Mouse (Mus musculus) cerebellum, adult 2 months (tissue): Measurements from ENCODE around the gene Ksr2. TPM values are rescaled to one million over a fixed set of nuclear protein-coding genes. Genes with fewer than 3 reads are reported as not detected.
A peak's percentile ranks its signal among the peaks of the same experiment; 100 is the strongest.

Source experiments
- DNase-seq, 2 experiments: peaks; one replicate each; pipeline ENCODE4 v3.0.0; 2021
- H3K27ac ChIP-seq: fragments of 200-500 bp; 2 replicates; pipeline ENCODE4 v1.5.1; 2012; ENCODE audit warnings: low read length, control low read depth, inconsistent platforms; ENCODE audit not compliant: insufficient read depth
- H3K27me3 ChIP-seq: fragments of 200-500 bp; 2 replicates; pipeline ENCODE4 v1.6.1; 2012; ENCODE audit warnings: inconsistent platforms, mild to moderate bottlenecking, low read length, moderate library complexity; ENCODE audit not compliant: control insufficient read depth, insufficient read depth
- H3K4me1 ChIP-seq: fragments of 200-500 bp; 2 replicates; pipeline ENCODE4 v1.6.1; 2011; ENCODE audit warnings: low read length; ENCODE audit not compliant: control insufficient read depth, insufficient read depth
- H3K4me3 ChIP-seq: fragments of 200-500 bp; replicated peaks from 2 replicates; pipeline ENCODE3; 2011; ENCODE audit warnings: mild to moderate bottlenecking, low read depth, low read length, control low read depth; ENCODE audit not compliant: insufficient read depth
- CTCF ChIP-seq: fragments of 200-500 bp; IDR thresholded peaks from 2 replicates; pipeline ENCODE4 v1.5.1; 2011; ENCODE audit warnings: low read depth, mild to moderate bottlenecking, control low read depth, low read length, moderate library complexity, borderline replicate concordance; ENCODE audit not compliant: insufficient read depth
- POLR2A ChIP-seq: fragments of 200-500 bp; IDR thresholded peaks from 2 replicates; pipeline ENCODE4 v1.6.1; 2011; ENCODE audit warnings: low read length, control low read depth, borderline replicate concordance; ENCODE audit not compliant: insufficient read depth
- WGBS: fragments of 180-500 bp; shearing (Covaris S2); methylation state at CpG from one replicate; pipeline ENCODE4 v1.1.7; 2018; 5-methylcytosine and 5-hydroxymethylcytosine counted together
- polyA plus RNA-seq: library from polyadenylated mRNA; depleted of rRNA; stranded (reverse); fragments of >200 nt; gene quantifications from 2 replicates; pipeline ENCODE4 v1.2.3, GENCODE M21; 2012

Ksr2 gene
- polyA plus RNA-seq, 1 experiment = 12.1 TPM

DNA sequence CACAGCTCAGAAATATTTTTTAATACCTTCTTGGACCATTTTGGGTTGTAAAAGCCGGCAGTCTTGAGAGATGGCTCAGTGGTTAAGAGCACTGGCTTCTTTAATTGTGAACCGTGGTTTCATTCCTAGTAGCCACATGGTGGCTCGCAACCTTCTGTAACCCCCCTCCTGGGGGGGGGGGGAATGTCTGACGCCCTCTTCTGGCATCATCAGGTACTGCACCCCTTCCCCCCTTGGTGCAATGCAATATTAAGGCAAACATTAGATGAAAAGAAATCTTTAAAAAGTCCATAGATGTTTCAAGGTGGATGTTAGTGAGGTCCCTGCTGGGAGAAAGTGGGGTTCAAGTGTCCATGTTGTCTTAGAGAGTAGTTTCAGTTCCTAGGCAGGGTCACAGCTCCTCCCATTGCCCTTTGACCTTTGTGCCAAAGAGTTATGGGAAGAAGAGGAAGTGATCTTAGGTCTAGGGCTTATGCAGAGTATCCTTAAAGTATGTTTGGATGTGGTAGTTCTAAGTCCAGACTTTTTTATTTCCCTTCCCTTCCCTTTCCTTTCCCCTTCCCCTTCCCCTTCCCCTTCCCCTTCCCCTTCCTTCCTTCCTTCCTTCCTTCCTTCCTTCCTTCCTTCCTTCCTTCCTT is 106.2 kb downstream of the Ksr2 start:
- Histone ChIP-seq H3K4me3 (no peak overlapping the region), H3K27me3 (no peaks in the 10 kb centered on the region), H3K4me1 (peaks cover 6% of the 10 kb centered on the region; the same call in 1 of the 2 replicates), H3K27ac (no peak overlapping the region)
- no peak for DNase-seq
- WGBS = 46% methylated on average over 4 of the region's 4 CpGs
- TF ChIP-seq POLR2A (no peak), CTCF (peak; percentile 51; the same call in 1 of the 2 replicates)

DNA sequence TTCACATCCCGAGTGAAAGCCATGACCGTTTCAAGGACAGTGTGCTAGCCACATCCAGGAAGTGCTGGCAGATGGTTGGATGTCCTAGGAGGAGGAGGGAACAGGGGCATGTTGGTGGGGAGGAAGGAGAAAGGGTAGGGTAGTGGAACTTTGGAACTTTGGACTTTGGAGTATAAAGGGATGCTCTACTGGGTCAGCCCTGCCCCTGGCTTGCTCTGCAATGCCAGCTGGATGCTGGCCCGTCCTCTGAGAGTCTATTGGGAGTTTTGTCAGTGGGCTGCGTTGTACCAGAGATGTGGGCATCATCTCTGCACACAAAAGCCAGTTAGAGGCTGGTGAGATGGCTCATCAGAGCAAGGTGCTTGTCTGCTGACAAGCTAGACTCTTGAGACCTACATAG is 107.4 kb downstream of the Ksr2 start:
- TF ChIP-seq CTCF = no peak
- no peak for TF ChIP-seq POLR2A
- Histone ChIP-seq H3K4me1 (peaks cover 6% of the 10 kb centered on the region; the same call in 1 of the 2 replicates), H3K4me3 (no peak overlapping the region), H3K27ac (no peak overlapping the region), H3K27me3 (no peaks in the 10 kb centered on the region)
- DNase-seq = no peak
- 54% methylated on average over 4 of the region's 4 CpGs for WGBS

DNA sequence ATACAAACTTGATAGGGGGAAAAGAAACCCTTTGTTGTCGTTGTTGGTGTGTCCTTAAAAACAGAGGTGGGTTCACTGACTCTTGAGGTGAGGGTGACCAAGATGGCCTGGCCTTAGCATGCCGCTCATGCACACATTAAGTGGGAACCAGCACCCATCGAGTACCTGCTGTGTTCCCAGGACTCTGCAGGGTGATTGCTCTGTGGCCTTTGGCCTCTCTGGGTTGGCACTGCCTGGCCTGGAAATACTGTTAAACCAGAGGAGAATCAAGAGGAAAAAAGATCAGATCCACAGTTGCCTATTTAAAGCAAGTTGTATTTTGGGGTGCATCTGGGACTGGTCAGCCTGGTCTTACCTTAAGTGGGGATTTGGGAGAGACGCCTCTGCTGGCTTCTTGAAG is 107.9 kb downstream of the Ksr2 start:
- Histone ChIP-seq H3K27ac (no peak overlapping the region), H3K27me3 (no peaks in the 10 kb centered on the region), H3K4me1 (peaks cover 6% of the 10 kb centered on the region; the same call in 1 of the 2 replicates), H3K4me3 (no peak overlapping the region)
- DNase-seq = no peak
- no peak for TF ChIP-seq POLR2A
- TF ChIP-seq CTCF = no peak
- 95% methylated on average over 4 of the region's 4 CpGs for WGBS

DNA sequence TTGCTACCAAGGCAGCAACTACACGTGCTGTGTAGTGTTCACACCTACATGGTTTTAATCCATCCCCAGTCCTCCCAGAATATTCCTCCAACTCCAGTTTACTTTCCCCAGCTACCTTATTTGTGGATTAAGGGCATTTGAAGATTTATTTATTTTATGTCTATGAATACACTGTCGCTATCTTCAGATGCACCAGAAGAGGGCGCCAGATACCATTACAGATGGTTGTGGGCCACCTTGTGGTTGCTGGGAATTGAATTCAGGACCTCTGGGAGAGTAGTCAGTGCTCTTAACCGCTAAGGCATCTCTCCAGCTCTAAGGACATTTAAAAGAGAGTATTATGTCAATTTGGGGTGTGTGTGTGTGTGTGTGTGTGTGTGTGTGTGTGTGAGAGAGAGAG is 108.7 kb downstream of the Ksr2 start:
- Histone ChIP-seq H3K4me3 (no peak overlapping the region), H3K27ac (no peak overlapping the region), H3K27me3 (no peaks in the 10 kb centered on the region), H3K4me1 (peaks cover 6% of the 10 kb centered on the region; the same call in 1 of the 2 replicates)
- WGBS = 81% methylated on average over 4 of the region's 4 CpGs
- TF ChIP-seq CTCF (no peak), POLR2A (no peak)
- DNase-seq = no peak

DNA sequence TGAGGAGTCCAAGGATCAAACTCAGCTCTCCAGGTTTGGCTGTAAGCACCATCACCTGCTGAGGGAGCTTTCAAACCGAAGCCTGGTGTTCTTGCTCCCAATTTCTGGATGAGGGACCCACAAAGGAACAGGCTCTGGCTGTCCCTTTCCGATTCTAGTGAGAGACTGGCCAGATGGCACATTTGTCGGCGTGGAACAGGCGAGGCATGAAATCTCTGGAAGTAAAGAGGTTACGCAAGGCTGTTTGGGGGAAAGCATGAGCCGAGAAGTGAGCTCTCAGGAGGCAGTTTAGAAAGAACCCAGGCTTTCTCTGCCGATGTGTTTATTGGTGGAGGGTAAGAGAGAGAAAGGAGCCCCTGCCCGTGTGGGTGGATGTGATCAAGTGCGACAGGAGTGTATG is 109.2 kb downstream of the Ksr2 start:
- TF ChIP-seq POLR2A (no peak), CTCF (no peak)
- WGBS = 15% methylated on average over 10 of the region's 10 CpGs
- peak; percentile 71 to 81 for DNase-seq
- no peak overlapping the region for H3K4me3 ChIP-seq
- H3K27me3 ChIP-seq = no peaks in the 10 kb centered on the region
- no peak overlapping the region for H3K27ac ChIP-seq
- peaks cover 6% of the 10 kb centered on the region; the same call in 1 of the 2 replicates for H3K4me1 ChIP-seq

DNA sequence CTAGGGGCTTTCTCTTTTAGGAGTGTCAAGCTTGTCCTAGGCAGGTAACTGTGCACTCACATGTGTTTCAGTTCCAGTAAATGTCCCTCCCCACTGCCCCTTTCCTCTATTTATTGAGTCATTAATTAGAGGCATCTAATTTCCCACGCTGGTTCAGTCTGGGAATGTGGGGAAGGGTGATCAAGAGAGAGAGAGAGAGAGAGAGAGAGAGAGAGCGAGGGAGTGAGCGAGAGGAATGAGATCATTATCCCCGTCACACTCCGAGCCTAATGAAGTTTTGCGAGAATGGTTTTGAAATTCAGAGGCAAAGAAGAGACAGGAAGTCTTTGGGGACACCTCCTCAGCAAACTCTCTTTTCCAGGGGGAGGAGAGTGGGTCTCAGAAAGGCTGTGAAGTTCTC is 117.2 kb downstream of the Ksr2 start:
- no peak for TF ChIP-seq POLR2A
- TF ChIP-seq CTCF = no peak
- Histone ChIP-seq H3K27ac (no peak overlapping the region), H3K4me1 (no peaks in the 10 kb centered on the region), H3K27me3 (no peaks in the 10 kb centered on the region), H3K4me3 (no peak overlapping the region)
- 85% methylated on average over 6 of the region's 6 CpGs for WGBS
- no peak for DNase-seq

DNA sequence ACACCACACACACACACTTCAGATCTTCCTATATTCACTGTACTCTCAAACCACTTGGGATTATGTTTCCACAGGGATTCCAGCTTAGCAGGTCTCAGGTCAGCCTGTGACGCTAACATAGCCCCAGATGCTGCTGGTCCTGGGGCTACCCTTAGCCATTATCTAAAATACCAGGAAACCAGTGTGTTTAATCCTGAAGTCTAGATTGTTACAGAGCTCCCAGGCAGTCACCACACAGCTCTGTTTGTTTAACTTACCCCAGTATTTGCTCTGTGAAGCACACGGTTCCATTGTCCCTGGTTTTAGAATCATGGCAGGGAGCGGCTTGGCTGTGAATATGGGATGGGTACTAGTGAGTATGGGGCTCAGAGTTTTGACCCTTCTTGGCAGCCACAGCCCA is 125.4 kb downstream of the Ksr2 start:
- Histone ChIP-seq H3K4me1 (peaks cover 4% of the 10 kb centered on the region; the same call in 1 of the 2 replicates), H3K27ac (no peak overlapping the region), H3K27me3 (no peaks in the 10 kb centered on the region), H3K4me3 (no peak overlapping the region)
- 95% methylated on average over 3 of the region's 3 CpGs for WGBS
- TF ChIP-seq POLR2A (no peak), CTCF (no peak)
- DNase-seq = no peak

DNA sequence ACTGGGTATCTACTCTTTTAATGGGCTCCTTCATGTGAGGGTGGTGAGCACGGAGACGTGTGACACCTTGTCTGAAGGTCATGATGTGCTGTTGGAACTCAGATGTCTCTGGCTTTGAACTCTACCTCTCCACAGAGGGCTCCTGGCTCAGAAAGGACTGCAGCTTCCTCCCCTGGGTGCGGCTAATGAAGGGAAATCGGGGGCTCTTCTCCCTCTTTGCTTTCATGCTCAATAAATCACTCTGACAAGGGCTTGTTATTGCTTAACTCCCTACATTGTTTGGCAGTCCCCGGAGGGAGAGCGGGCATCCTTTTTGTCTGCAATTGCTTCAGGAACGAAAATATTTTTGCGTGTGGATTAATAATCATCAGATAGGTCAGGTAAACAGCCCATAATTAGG is 127.9 kb downstream of the Ksr2 start:
- no peak for DNase-seq
- H3K4me3 ChIP-seq = no peak overlapping the region
- H3K4me1 ChIP-seq = peaks cover 4% of the 10 kb centered on the region; the same call in 1 of the 2 replicates
- no peak overlapping the region for H3K27ac ChIP-seq
- 75% methylated on average over 8 of the region's 8 CpGs for WGBS
- TF ChIP-seq POLR2A = no peak
- TF ChIP-seq CTCF = no peak
- no peaks in the 10 kb centered on the region for H3K27me3 ChIP-seq

DNA sequence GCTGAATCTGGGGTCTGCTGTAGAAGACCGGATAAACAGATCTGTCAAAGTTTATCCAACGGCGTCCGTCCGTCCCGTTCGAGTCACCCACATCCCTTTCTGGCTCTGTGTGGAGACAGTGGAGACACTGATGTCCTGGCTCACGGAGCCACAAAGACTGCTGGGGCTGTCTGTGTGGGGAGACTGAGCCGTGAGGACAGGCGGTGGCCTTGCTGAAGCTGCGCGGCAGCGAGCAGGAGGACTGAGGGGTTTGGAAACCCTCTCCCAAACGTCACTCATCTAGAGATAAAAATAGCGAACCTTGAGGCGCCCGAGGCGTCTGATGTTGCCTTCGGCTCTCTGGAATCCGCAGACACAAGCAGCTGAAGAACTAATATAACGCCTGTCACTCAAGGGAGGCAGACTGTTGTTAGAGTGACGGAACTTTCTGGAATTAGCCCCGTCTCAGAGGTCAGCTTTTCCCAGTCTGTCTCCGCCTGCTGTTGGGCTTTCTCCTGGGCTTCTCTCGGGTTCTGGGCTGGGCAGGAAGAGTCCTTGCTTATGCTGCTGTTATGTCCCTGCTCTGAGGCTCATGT is 133.0 kb downstream of the Ksr2 start:
- no peak overlapping the region for H3K27ac ChIP-seq
- DNase-seq = no peak

More for the DNA sequence above, 133.0 kb downstream of the Ksr2 start:
- Histone ChIP-seq H3K27me3 (no peaks in the 10 kb centered on the region), H3K4me1 (no peaks in the 10 kb centered on the region), H3K4me3 (no peak overlapping the region)
- 78% methylated on average over 25 of the region's 25 CpGs for WGBS
- TF ChIP-seq POLR2A = no peak
- TF ChIP-seq CTCF = no peak
